Mouse (Mus musculus): ENCODE measurements around the gene 1700015G11Rik.

1700015G11Rik gene

GRCm38 (mm10) chr7:52015628-52016027, at the start of gene 1700015G11Rik:
Gene 1700015G11Rik, minus strand, starts transcription at chr7:52015728.
- DNase-seq = no peak

- DNase-seq = no peak
Observed at GRCm38 (mm10) chr7:52056954-52057353, 41.4 kb upstream of the 1700015G11Rik start.

- no peak for DNase-seq
Observed at GRCm38 (mm10) chr7:52056274-52056673, 40.7 kb upstream of the 1700015G11Rik start.

- DNase-seq = no peak
Observed at GRCm38 (mm10) chr7:52055831-52056230, 40.3 kb upstream of the 1700015G11Rik start.

GRCm38 (mm10) chr7:52037600-52038582, 22.4 kb upstream of the 1700015G11Rik start:
- no peak for DNase-seq

- no peak for DNase-seq
Observed at GRCm38 (mm10) chr7:52024050-52024626, 8.6 kb upstream of the 1700015G11Rik start.

- DNase-seq = no peak
Observed at GRCm38 (mm10) chr7:52022039-52022438, 6.5 kb upstream of the 1700015G11Rik start.

- DNase-seq = no peak
Observed at GRCm38 (mm10) chr7:52015180-52015579, 348 bp downstream of the 1700015G11Rik start.

GRCm38 (mm10) chr7:52013457-52013856, 2.1 kb downstream of the 1700015G11Rik start:
- DNase-seq = no peak

GRCm38 (mm10) chr7:52007138-52007537, 8.4 kb downstream of the 1700015G11Rik start:
- no peak for DNase-seq

- DNase-seq = no peak
Observed at GRCm38 (mm10) chr7:52006296-52006630, 9.3 kb downstream of the 1700015G11Rik start.

- DNase-seq = peak; percentile 42 to 60
Observed at GRCm38 (mm10) chr7:52005511-52006295, 9.8 kb downstream of the 1700015G11Rik start, which contains the start of gene Svip. Gene Svip, minus strand, starts transcription at chr7:52006018.

GRCm38 (mm10) chr7:51991020-51991419, 24.5 kb downstream of the 1700015G11Rik start:
- no peak for DNase-seq

- DNase-seq = no peak
Observed at GRCm38 (mm10) chr7:51986909-51987308, 28.6 kb downstream of the 1700015G11Rik start.

GRCm38 (mm10) chr7:51985763-51986162, 29.8 kb downstream of the 1700015G11Rik start:
- DNase-seq = no peak

GRCm38 (mm10) chr7:51982303-51982702, 33.2 kb downstream of the 1700015G11Rik start:
- DNase-seq = no peak

GRCm38 (mm10) chr7:51979271-51979670, 36.3 kb downstream of the 1700015G11Rik start:
- DNase-seq = no peak

GRCm38 (mm10) chr7:51975181-51975580, 40.3 kb downstream of the 1700015G11Rik start:
- no peak for DNase-seq

- no peak for DNase-seq
Observed at GRCm38 (mm10) chr7:51973526-51973925, 42.0 kb downstream of the 1700015G11Rik start.

- no peak for DNase-seq
Observed at GRCm38 (mm10) chr7:51973091-51973490, 42.4 kb downstream of the 1700015G11Rik start.

- peak in 1 of 2 experiments; percentile 3 for DNase-seq
Observed at GRCm38 (mm10) chr7:51972252-51972855, 43.2 kb downstream of the 1700015G11Rik start.

- no peak for DNase-seq
Observed at GRCm38 (mm10) chr7:51969379-51969778, 46.1 kb downstream of the 1700015G11Rik start.

GRCm38 (mm10) chr7:51967581-51967980, 47.9 kb downstream of the 1700015G11Rik start:
- no peak for DNase-seq

Measured in thymus, postnatal 36 days (tissue).